Mouse (Mus musculus) hindbrain, embryonic 14.5 days (tissue): ENCODE data around the gene Dgkz. TPM values are rescaled to one million over a fixed set of nuclear protein-coding genes. Genes with fewer than 3 reads are reported as not detected.

Experiments
- microRNA-seq: library from miRNA; unstranded; fragments of <30 nt; microRNA quantifications from one replicate; pipeline ENCODE4, GENCODE M21; 2016
- polyA plus RNA-seq: library from polyadenylated mRNA; unstranded; fragments of >200 nt; fragmentation: Nextera tagmentation; extraction: Ambion mirVana; gene quantifications from 2 replicates; pipeline ENCODE4 v1.2.1, GENCODE M21; 2014

The Dgkz gene
- polyA plus RNA-seq, 1 experiment from 2014 or later = 39.0 TPM

Small RNA genes lying within 50 kb of the gene (microRNA-seq; reads per million reads assigned to microRNA genes)
- gene Mir6999 = not detected

Other genes starting within 250 kb of the Dgkz start
- 20.8 and 22.2 TPM in 2 replicates for gene Ambra1, start 245.7 kb downstream of the Dgkz start, polyA plus RNA-seq
- 0.52 and 0.67 TPM in 2 replicates for gene Chrm4, start 48.6 kb downstream of the Dgkz start, polyA plus RNA-seq
- gene Mdk, start 43.6 kb downstream of the Dgkz start, polyA plus RNA-seq = 154 and 171 TPM in 2 replicates
- gene Gm9821, start 30.2 kb downstream of the Dgkz start, polyA plus RNA-seq = 0.39 TPM in 1 of 2 replicates, not detected in the other
- 3.5 and 3.6 TPM in 2 replicates for gene Creb3l1, start 48.6 kb upstream of the Dgkz start, polyA plus RNA-seq
- 29.6 and 32.2 TPM in 2 replicates for gene Phf21a, start 117.3 kb upstream of the Dgkz start, polyA plus RNA-seq